Mouse (Mus musculus): ENCODE data around the gene Clcn3. TPM values are rescaled to one million over a fixed set of nuclear protein-coding genes. Genes with fewer than 3 reads are reported as not detected.

Gene Clcn3
- polyA plus RNA-seq, 1 experiment from 2014 or later = 36.1 TPM

Other genes with a start within 250 kb of the Clcn3 start
- 125 and 131 TPM in 2 replicates for gene Hpf1, start 92.9 kb downstream of the Clcn3 start, polyA plus RNA-seq (2014; fragmentation: Nextera tagmentation; extraction: Ambion mirVana)
- 24.9 and 30.4 TPM in 2 replicates for gene Nek1, start 9.9 kb upstream of the Clcn3 start, polyA plus RNA-seq (2014; fragmentation: Nextera tagmentation; extraction: Ambion mirVana)
- 24.0 and 25.3 TPM in 2 replicates for gene Sh3rf1, start 240.6 kb upstream of the Clcn3 start, polyA plus RNA-seq (2014; fragmentation: Nextera tagmentation; extraction: Ambion mirVana)

Measured in hindbrain, embryonic 11.5 days (tissue).